Mouse (Mus musculus) G1E (cell line): ENCODE measurements around the gene Olfr229.
"Not testable (repeated sequence)": the region's sequence is repeated elsewhere in the genome, so short reads cannot be mapped to it uniquely, and the experiment has no call there.

Experiments
- CTCF ChIP-seq: IDR thresholded peaks from 2 replicates; pipeline ENCODE4 v1.5.1; 2012; ENCODE audit warnings: low read depth, low read length, inconsistent platforms, mixed read lengths
- GATA1 ChIP-seq: IDR thresholded peaks from 2 replicates; pipeline ENCODE4 v1.6.1; 2012; ENCODE audit warnings: borderline replicate concordance, low read length, inconsistent platforms, mixed read lengths
- GATA2 ChIP-seq: IDR thresholded peaks from 2 replicates; pipeline ENCODE4 v1.6.1; 2012; ENCODE audit warnings: low read depth, low read length, inconsistent platforms, borderline replicate concordance
- POLR2AphosphoS5 ChIP-seq: IDR thresholded peaks from 2 replicates; pipeline ENCODE4 v1.6.1; 2012; ENCODE audit warnings: low read depth, low read length, inconsistent platforms; ENCODE audit not compliant: insufficient replicate concordance
- TAL1 ChIP-seq: conservative IDR thresholded peaks from 2 replicates; pipeline ENCODE4 v1.6.1; 2012; ENCODE audit warnings: low read depth, low read length, inconsistent platforms, mixed read lengths

- not testable (repeated sequence) for TF ChIP-seq GATA1, TAL1, CTCF, POLR2AphosphoS5, GATA2
These were observed 21.7 kb downstream of the Olfr229 start for GRCm38 (mm10) chr9:39928837-39929236.
